Mouse (Mus musculus) cortical plate, adult 2 months (tissue): Measurements from ENCODE around the gene Ttpal.

ENCODE experiments used
- CTCF ChIP-seq: fragments of 200-500 bp; IDR thresholded peaks from 2 replicates; pipeline ENCODE4 v1.5.1; 2011; ENCODE audit warnings: mild to moderate bottlenecking, control low read depth, low read length; ENCODE audit not compliant: insufficient read depth; ENCODE audit errors: extremely low read depth
- POLR2A ChIP-seq: fragments of 200-500 bp; IDR thresholded peaks from 2 replicates; pipeline ENCODE4 v1.6.1; 2011; ENCODE audit warnings: mild to moderate bottlenecking, low read length, control low read depth; ENCODE audit not compliant: insufficient read depth; ENCODE audit errors: extremely low read depth

DNA sequence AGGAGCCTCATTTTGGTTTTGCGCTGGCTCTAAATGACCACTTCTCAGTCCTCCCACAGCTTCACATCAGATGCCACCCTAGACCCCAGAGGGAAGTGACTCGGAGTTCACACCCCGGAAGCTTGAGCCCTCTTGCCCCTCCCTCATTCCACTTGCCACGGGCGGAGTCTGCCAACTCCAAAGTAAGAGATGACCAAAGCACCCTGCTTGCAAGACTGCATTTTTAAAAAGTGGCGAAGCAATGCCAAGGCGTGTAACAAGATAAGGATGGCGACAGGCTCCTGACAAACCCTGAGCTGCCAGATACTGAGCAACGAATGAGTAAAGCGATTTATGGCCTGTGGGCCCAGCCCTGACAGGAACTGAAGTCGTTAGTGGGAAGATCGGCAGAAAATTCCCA, 11.9 kb upstream of the Ttpal start:
- TF ChIP-seq POLR2A (no peak), CTCF (no peak)
